Mouse (Mus musculus): ENCODE measurements around the gene Abhd10. TPM values are rescaled to one million over a fixed set of nuclear protein-coding genes. Genes with fewer than 3 reads are reported as not detected.

Gene Abhd10
- polyA plus RNA-seq, 1 experiment from 2014 or later = 35.5 TPM

DNA sequence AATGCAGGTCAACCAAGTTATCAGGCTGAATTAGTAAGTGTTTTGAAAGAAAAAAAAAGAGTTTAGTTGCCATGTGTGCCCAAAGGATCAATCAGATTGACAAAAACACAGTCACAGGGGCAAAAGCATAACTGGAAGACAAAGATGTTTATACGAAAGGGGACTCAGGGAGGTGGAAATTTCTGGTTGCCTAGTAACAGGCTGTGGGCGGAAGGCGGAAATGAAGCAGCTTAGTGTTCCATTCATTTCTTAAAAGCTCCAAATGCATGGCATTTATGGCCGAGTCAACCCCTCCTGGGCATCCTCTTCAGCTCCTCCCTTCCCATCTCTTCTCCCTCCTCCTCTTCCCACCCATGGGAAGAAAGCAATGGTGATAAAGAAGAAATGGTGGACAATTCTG lies 52.6 kb downstream of the Abhd10 start:
- Histone ChIP-seq H3K4me1 (replicated peaks; ENCODE audit: insufficient read depth, low read length) (no peaks in the 10 kb centered on the region), H3K36me3 (ENCODE audit: insufficient read depth, low read length) (no peaks in the 10 kb centered on the region), H3K27ac (no peak overlapping the region), H3K4me2 (ENCODE audit: low read length) (no peak overlapping the region), H3K4me3 (replicated peaks; ENCODE audit: low read depth, low read length) (no peak overlapping the region), H3K27me3 (ENCODE audit: insufficient read depth, low read length) (no peaks in the 10 kb centered on the region), H3K9ac (ENCODE audit: low read depth, low read length) (no peak overlapping the region), H3K9me3 (replicated peaks; ENCODE audit: low read length) (no peaks in the 10 kb centered on the region)
- 18% methylated on average over 4 of the region's 4 CpGs for WGBS
- TF ChIP-seq CTCF (IDR thresholded peaks at IDR 0.05; ENCODE audit: low read depth) = no peak
- peak; percentile 32 for DNase-seq (ENCODE audit: low spot score)
- ATAC-seq (replicated peaks; ENCODE audit: low FRiP score, low read depth) = no peak

DNA sequence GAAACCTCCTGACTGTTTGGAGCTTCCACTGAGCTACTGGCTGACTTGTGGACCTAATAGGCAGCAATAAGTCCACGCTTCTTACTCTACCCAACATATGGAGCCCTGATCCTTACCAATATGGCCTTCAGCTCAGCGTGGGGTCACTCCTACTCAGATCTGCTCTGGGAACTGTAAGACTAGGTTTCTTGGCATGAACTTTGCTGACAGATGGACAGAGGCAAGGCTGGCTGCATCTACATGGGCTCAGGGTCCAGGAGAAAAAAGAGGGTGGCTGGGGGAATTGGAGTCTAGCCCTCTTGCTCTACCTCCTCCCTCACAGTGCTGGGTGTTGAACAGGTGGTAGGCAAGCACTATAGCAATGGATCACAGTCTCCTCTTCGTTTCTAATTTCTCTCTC lies 55.9 kb downstream of the Abhd10 start:
- Histone ChIP-seq H3K4me1 (replicated peaks; ENCODE audit: insufficient read depth, low read length) (no peaks in the 10 kb centered on the region), H3K9ac (ENCODE audit: low read depth, low read length) (no peak overlapping the region), H3K27ac (no peak overlapping the region), H3K4me3 (replicated peaks; ENCODE audit: low read depth, low read length) (no peak overlapping the region), H3K36me3 (ENCODE audit: insufficient read depth, low read length) (no peaks in the 10 kb centered on the region), H3K4me2 (ENCODE audit: low read length) (no peak overlapping the region), H3K27me3 (ENCODE audit: insufficient read depth, low read length) (no peaks in the 10 kb centered on the region), H3K9me3 (replicated peaks; ENCODE audit: low read length) (no peaks in the 10 kb centered on the region)
- WGBS = 83% methylated on average over 3 of the region's 3 CpGs
- DNase-seq (ENCODE audit: low spot score) = no peak
- no peak for TF ChIP-seq CTCF (IDR thresholded peaks at IDR 0.05; ENCODE audit: low read depth)
- no peak for ATAC-seq (replicated peaks; ENCODE audit: low FRiP score, low read depth)

DNA sequence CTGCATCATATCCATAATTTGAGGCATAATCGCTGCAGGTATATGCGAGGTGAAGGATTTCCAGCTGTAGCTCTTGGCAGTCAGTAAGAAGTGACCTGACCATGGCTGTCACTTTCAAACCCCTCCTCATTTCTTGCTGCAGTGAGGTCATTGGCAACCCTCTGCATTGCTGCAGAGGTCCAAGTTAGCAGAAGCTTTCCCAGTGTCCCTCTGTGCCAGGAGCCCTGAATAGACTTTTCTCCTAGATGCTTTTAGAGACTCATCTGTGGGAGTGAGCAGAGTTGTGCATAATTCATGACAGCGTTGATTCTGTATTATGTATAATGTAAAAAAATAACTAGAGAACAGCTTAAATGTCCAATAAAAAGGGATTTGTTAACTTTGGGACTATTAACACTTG lies 57.5 kb downstream of the Abhd10 start:
- Histone ChIP-seq H3K9me3 (replicated peaks; ENCODE audit: low read length) (no peaks in the 10 kb centered on the region), H3K4me2 (ENCODE audit: low read length) (no peak overlapping the region), H3K36me3 (ENCODE audit: insufficient read depth, low read length) (no peaks in the 10 kb centered on the region), H3K4me3 (replicated peaks; ENCODE audit: low read depth, low read length) (no peak overlapping the region), H3K4me1 (replicated peaks; ENCODE audit: insufficient read depth, low read length) (no peaks in the 10 kb centered on the region), H3K9ac (ENCODE audit: low read depth, low read length) (no peak overlapping the region), H3K27ac (no peak overlapping the region), H3K27me3 (ENCODE audit: insufficient read depth, low read length) (no peaks in the 10 kb centered on the region)
- 64% methylated on average over 3 of the region's 3 CpGs for WGBS
- no peak for DNase-seq (ENCODE audit: low spot score)
- ATAC-seq (replicated peaks; ENCODE audit: low FRiP score, low read depth) = no peak
- TF ChIP-seq CTCF (IDR thresholded peaks at IDR 0.05; ENCODE audit: low read depth) = no peak

DNA sequence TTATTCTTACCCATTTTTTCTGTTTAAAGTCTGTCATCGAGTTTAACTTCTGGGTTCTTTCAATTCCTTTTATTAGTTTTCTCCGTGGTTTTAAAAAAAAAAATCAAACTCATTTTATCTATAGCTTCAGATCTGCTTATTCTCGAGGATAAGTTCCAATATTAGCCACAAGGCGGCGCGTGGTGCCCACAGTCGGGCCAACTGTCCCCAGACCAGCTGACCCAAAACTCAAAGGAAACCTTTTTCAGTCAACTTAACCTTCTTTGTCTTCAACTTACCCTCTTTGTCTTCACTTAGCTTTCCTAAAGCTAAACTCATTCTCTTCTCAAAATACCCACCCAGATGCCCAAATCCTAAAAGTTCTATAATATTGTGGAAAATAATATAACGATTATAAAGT lies 57.9 kb downstream of the Abhd10 start:
- no peak for ATAC-seq (replicated peaks; ENCODE audit: low FRiP score, low read depth)
- Histone ChIP-seq H3K4me3 (replicated peaks; ENCODE audit: low read depth, low read length) (no peak overlapping the region), H3K4me2 (ENCODE audit: low read length) (no peak overlapping the region), H3K9ac (ENCODE audit: low read depth, low read length) (no peak overlapping the region), H3K36me3 (ENCODE audit: insufficient read depth, low read length) (no peaks in the 10 kb centered on the region), H3K4me1 (replicated peaks; ENCODE audit: insufficient read depth, low read length) (no peaks in the 10 kb centered on the region), H3K9me3 (replicated peaks; ENCODE audit: low read length) (no peaks in the 10 kb centered on the region), H3K27ac (no peak overlapping the region), H3K27me3 (ENCODE audit: insufficient read depth, low read length) (no peaks in the 10 kb centered on the region)
- WGBS = 13% methylated on average over 8 of the region's 8 CpGs
- peak; percentile 84 for TF ChIP-seq CTCF (IDR thresholded peaks at IDR 0.05; ENCODE audit: low read depth)
- DNase-seq (ENCODE audit: low spot score) = peak; percentile 84

Other genes starting within 250 kb of the Abhd10 start
- 0.47 and 0.49 TPM in 2 replicates for gene Gm609, start 250.0 kb downstream of the Abhd10 start, polyA plus RNA-seq (2015; fragmentation: Nextera tagmentation; extraction: Ambion mirVana)
- gene Gm17783, start 210.9 kb downstream of the Abhd10 start, polyA plus RNA-seq (2015; fragmentation: Nextera tagmentation; extraction: Ambion mirVana) = 2.2 and 2.7 TPM in 2 replicates
- not detected in 2 replicates for gene Slc9c1, start 207.6 kb downstream of the Abhd10 start, polyA plus RNA-seq (2015; fragmentation: Nextera tagmentation; extraction: Ambion mirVana)
- 0.04 and 0.16 TPM in 2 replicates for gene Gcsam, start 132.6 kb downstream of the Abhd10 start, polyA plus RNA-seq (2015; fragmentation: Nextera tagmentation; extraction: Ambion mirVana)
- gene BC016579, start 88.9 kb downstream of the Abhd10 start, polyA plus RNA-seq (2015; fragmentation: Nextera tagmentation; extraction: Ambion mirVana) = 0.32 and 0.54 TPM in 2 replicates
- 0.20 and 0.21 TPM in 2 replicates for gene Tmprss7, start 49.3 kb downstream of the Abhd10 start, polyA plus RNA-seq (2015; fragmentation: Nextera tagmentation; extraction: Ambion mirVana)
- 1.9 and 2.6 TPM in 2 replicates for gene Tagln3, start 18.3 kb downstream of the Abhd10 start, polyA plus RNA-seq (2015; fragmentation: Nextera tagmentation; extraction: Ambion mirVana)
- gene Phldb2, start 210.6 kb upstream of the Abhd10 start, polyA plus RNA-seq (2015; fragmentation: Nextera tagmentation; extraction: Ambion mirVana) = 74.2 and 84.0 TPM in 2 replicates